Mouse (Mus musculus): Measurements from ENCODE around the gene Rbfox1. TPM values are rescaled to one million over a fixed set of nuclear protein-coding genes. Genes with fewer than 3 reads are reported as not detected.

The Rbfox1 gene
- total and polyA plus RNA-seq, 3 experiments = not detected

- Histone ChIP-seq H3K36me3 (ENCODE audit: control insufficient read depth in 1 of 2, insufficient read depth in 2 of 2, low read length in 2 of 2) (no peaks in the 10 kb centered on the region), H3K9ac (ENCODE audit: control insufficient read depth, low read depth, low read length, poor library complexity, severe bottlenecking) (no peak overlapping the region), H3K27ac (ENCODE audit: control insufficient read depth, low read depth, low read length) (no peak overlapping the region), H3K4me1 (ENCODE audit: control insufficient read depth in 1 of 2, insufficient read depth in 2 of 2, low read length in 2 of 2) (no peaks in the 10 kb centered on the region), H3K9me3 (replicated peaks; ENCODE audit: insufficient read depth, low read length) (no peaks in the 10 kb centered on the region), H3K79me2 (ENCODE audit: control insufficient read depth, insufficient read depth, low read length, poor library complexity) (no peaks in the 10 kb centered on the region), H3K4me3 (ENCODE audit: control insufficient read depth in 1 of 2, insufficient read depth in 1 of 2, low read depth in 2 of 2, low read length in 2 of 2) (no peak overlapping the region), H3K27me3 (ENCODE audit: control insufficient read depth in 1 of 2, insufficient read depth in 2 of 2, low read length in 2 of 2) (no peaks in the 10 kb centered on the region)
- no peak for TF ChIP-seq MYC (IDR thresholded peaks at IDR 0.05; ENCODE audit: low read depth, low read length)
- no peak for TF ChIP-seq MAFK (IDR thresholded peaks at IDR 0.05; ENCODE audit: borderline replicate concordance, low read depth, low read length)
- no peak for DNase-seq (ENCODE audit: low read depth, low spot score)
Measured at GRCm38 (mm10) chr16:6508924-6509323, 623.8 kb downstream of the Rbfox1 start.

- H3K4me3 ChIP-seq (ENCODE audit: control insufficient read depth in 1 of 2, insufficient read depth in 1 of 2, low read depth in 2 of 2, low read length in 2 of 2) = no peak overlapping the region
- no peak overlapping the region for H3K9ac ChIP-seq (ENCODE audit: control insufficient read depth, low read depth, low read length, poor library complexity, severe bottlenecking)
- no peaks in the 10 kb centered on the region for H3K27me3 ChIP-seq (ENCODE audit: control insufficient read depth in 1 of 2, insufficient read depth in 2 of 2, low read length in 2 of 2)
- no peak for DNase-seq (ENCODE audit: low read depth, low spot score)
- H3K4me1 ChIP-seq (ENCODE audit: control insufficient read depth in 1 of 2, insufficient read depth in 2 of 2, low read length in 2 of 2) = no peaks in the 10 kb centered on the region
- TF ChIP-seq ZNF384 (IDR thresholded peaks at IDR 0.05; ENCODE audit: low read depth, low read length) (no peak), MYB (IDR thresholded peaks at IDR 0.05; ENCODE audit: low read depth, low read length) (no peak), MYC (IDR thresholded peaks at IDR 0.05; ENCODE audit: low read depth, low read length) (no peak), JUND (IDR thresholded peaks at IDR 0.05; ENCODE audit: low read depth, low read length) (no peak), MAFK (IDR thresholded peaks at IDR 0.05; ENCODE audit: borderline replicate concordance, low read depth, low read length) (no peak), USF1 (IDR thresholded peaks at IDR 0.05; ENCODE audit: low read depth, low read length) (no peak), MAX (IDR thresholded peaks at IDR 0.05; ENCODE audit: low read length) (no peak), GABPA (IDR thresholded peaks at IDR 0.05; ENCODE audit: low read depth, low read length) (no peak), CHD1 (IDR thresholded peaks at IDR 0.05; ENCODE audit: low read depth, low read length) (no peak), USF2 (IDR thresholded peaks at IDR 0.05; ENCODE audit: borderline replicate concordance in 1 of 2, insufficient read depth in 1 of 2, low read depth in 1 of 2, low read length in 2 of 2) (no peak), RCOR1 (IDR thresholded peaks at IDR 0.05; ENCODE audit: low read depth, low read length) (no peak), TCF12 (IDR thresholded peaks at IDR 0.05; ENCODE audit: low read depth, low read length) (no peak)
- H3K27ac ChIP-seq (ENCODE audit: control insufficient read depth, low read depth, low read length) = no peak overlapping the region
- no peaks in the 10 kb centered on the region for H3K9me3 ChIP-seq (replicated peaks; ENCODE audit: insufficient read depth, low read length)
- H3K36me3 ChIP-seq (ENCODE audit: control insufficient read depth in 1 of 2, insufficient read depth in 2 of 2, low read length in 2 of 2) = no peaks in the 10 kb centered on the region
- H3K79me2 ChIP-seq (ENCODE audit: control insufficient read depth, insufficient read depth, low read length, poor library complexity) = no peaks in the 10 kb centered on the region
Measured at GRCm38 (mm10) chr16:6519474-6519873, 634.3 kb downstream of the Rbfox1 start.

GRCm38 (mm10) chr16:6525507-6526170, 640.5 kb downstream of the Rbfox1 start:
- Histone ChIP-seq H3K4me1 (ENCODE audit: control insufficient read depth in 1 of 2, insufficient read depth in 2 of 2, low read length in 2 of 2) (no peaks in the 10 kb centered on the region), H3K79me2 (ENCODE audit: control insufficient read depth, insufficient read depth, low read length, poor library complexity) (no peaks in the 10 kb centered on the region), H3K9ac (ENCODE audit: control insufficient read depth, low read depth, low read length, poor library complexity, severe bottlenecking) (no peak overlapping the region), H3K27me3 (ENCODE audit: control insufficient read depth in 1 of 2, insufficient read depth in 2 of 2, low read length in 2 of 2) (no peaks in the 10 kb centered on the region), H3K36me3 (ENCODE audit: control insufficient read depth in 1 of 2, insufficient read depth in 2 of 2, low read length in 2 of 2) (no peaks in the 10 kb centered on the region), H3K27ac (ENCODE audit: control insufficient read depth, low read depth, low read length) (no peak overlapping the region), H3K4me3 (ENCODE audit: control insufficient read depth in 1 of 2, insufficient read depth in 1 of 2, low read depth in 2 of 2, low read length in 2 of 2) (no peak overlapping the region), H3K9me3 (replicated peaks; ENCODE audit: insufficient read depth, low read length) (no peaks in the 10 kb centered on the region)
- DNase-seq (ENCODE audit: low read depth, low spot score) = no peak
- TF ChIP-seq POLR2A (IDR thresholded peaks at IDR 0.05; ENCODE audit: control insufficient read depth in 1 of 2, insufficient read depth in 1 of 2, low read depth in 1 of 2, low read length in 2 of 2, poor library complexity in 1 of 2) (no peak), ZC3H11A (IDR thresholded peaks at IDR 0.05; ENCODE audit: low read depth, low read length) (no peak), POLR2AphosphoS5 (IDR thresholded peaks at IDR 0.05; ENCODE audit: borderline replicate concordance, low read depth, low read length) (no peak), SMC3 (IDR thresholded peaks at IDR 0.05; ENCODE audit: low read depth, low read length) (no peak), MAFK (IDR thresholded peaks at IDR 0.05; ENCODE audit: borderline replicate concordance, low read depth, low read length) (no peak)
